Mouse (Mus musculus) kidney, embryonic 16.5 days (tissue): ENCODE data around the gene Iqck. TPM values are rescaled to one million over a fixed set of nuclear protein-coding genes. Genes with fewer than 3 reads are reported as not detected.

Experiments used
- ATAC-seq: fragments of 200-750 bp; cut with Nextera tagmentation; 2 replicates; pipeline ENCODE4 v1.8.0; 2017; ENCODE audit warnings: moderate TSS enrichment; ENCODE audit not compliant: low FRiP score, low TSS enrichment
- H3K27ac ChIP-seq: fragments of 300-500 bp; sonication (generic); 2 replicates; pipeline ENCODE4 v1.5.1; 2014; ENCODE audit warnings: low read length
- H3K27me3 ChIP-seq: fragments of 300-500 bp; sonication (generic); 2 replicates; pipeline ENCODE4 v1.6.1; 2014; ENCODE audit warnings: low read length, control low read depth, mixed read lengths; ENCODE audit not compliant: insufficient read depth
- H3K36me3 ChIP-seq: fragments of 300-500 bp; sonication (generic); 2 replicates; pipeline ENCODE4 v1.6.1; 2014; ENCODE audit warnings: low read length, control low read depth, mixed read lengths; ENCODE audit not compliant: insufficient read depth
- H3K4me1 ChIP-seq: fragments of 300-500 bp; sonication (generic); 2 replicates; pipeline ENCODE4 v1.6.1; 2014; ENCODE audit warnings: low read length, control low read depth, mixed read lengths; ENCODE audit not compliant: insufficient read depth
- H3K4me2 ChIP-seq: fragments of 300-500 bp; sonication (generic); replicated peaks from 2 replicates; pipeline ENCODE4 v1.6.1; 2014; ENCODE audit warnings: low read depth, low read length
- H3K4me3 ChIP-seq: fragments of 300-500 bp; sonication (generic); 2 replicates; pipeline ENCODE4 v1.5.1; 2014; ENCODE audit warnings: mild to moderate bottlenecking, low read length
- H3K9ac ChIP-seq: fragments of 300-500 bp; sonication (generic); replicated peaks from 2 replicates; pipeline ENCODE4 v1.6.1; 2014; ENCODE audit warnings: low read length
- H3K9me3 ChIP-seq: fragments of 300-500 bp; sonication (generic); 2 replicates; pipeline ENCODE4 v1.6.1; 2016; ENCODE audit warnings: low read length, control low read depth
- WGBS: fragments of 180-500 bp; shearing (Covaris S2); extraction: QIAGEN DNeasy Blood & Tissue Kit; methylation state at CpG from one replicate; pipeline ENCODE4 v1.1.7; 2014; 5-methylcytosine and 5-hydroxymethylcytosine counted together
- polyA plus RNA-seq: library from polyadenylated mRNA; unstranded; fragments of >200 nt; fragmentation: Nextera tagmentation; extraction: Ambion mirVana; gene quantifications from 2 replicates; pipeline ENCODE4 v1.2.1, GENCODE M21; 2015

The Iqck gene
- polyA plus RNA-seq, 1 experiment from 2014 or later, result 3.1 TPM

DNA sequence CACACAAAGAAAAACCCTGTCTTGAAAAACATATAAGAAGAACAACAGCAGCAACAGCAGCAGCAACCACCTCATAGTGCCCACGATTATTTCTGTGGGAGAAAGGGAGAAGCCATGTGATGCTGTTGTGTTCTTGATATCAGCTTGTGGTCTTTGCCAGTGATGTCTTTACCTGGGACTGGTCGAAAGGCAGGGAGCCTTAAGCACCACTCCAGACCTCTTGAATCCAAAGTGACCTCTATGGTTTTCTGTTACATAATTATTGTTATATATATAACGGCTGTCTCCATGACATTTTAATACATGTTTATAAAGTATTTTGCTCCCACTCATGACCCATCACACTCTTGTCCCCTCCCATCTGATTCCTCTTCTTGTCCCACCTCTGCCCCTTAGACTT lies 70.0 kb downstream of the Iqck start:
- Histone ChIP-seq H3K4me2 (no peak overlapping the region), H3K4me3 (no peak overlapping the region), H3K27me3 (no peaks in the 10 kb centered on the region), H3K9me3 (no peaks in the 10 kb centered on the region), H3K36me3 (no peaks in the 10 kb centered on the region), H3K27ac (no peak overlapping the region), H3K9ac (no peak overlapping the region), H3K4me1 (no peaks in the 10 kb centered on the region; the same call in 1 of the 2 replicates)
- ATAC-seq, result no peak
- 76% methylated on average over 3 of the region's 3 CpGs for WGBS

- WGBS, result 88% methylated on average over 6 of the region's 6 CpGs
- H3K4me1 ChIP-seq, result no peaks in the 10 kb centered on the region; the same call in 1 of the 2 replicates
- H3K9me3 ChIP-seq, result no peaks in the 10 kb centered on the region
- H3K36me3 ChIP-seq, result no peaks in the 10 kb centered on the region
- no peaks in the 10 kb centered on the region for H3K27me3 ChIP-seq
- H3K27ac ChIP-seq, result no peak overlapping the region
- no peak for ATAC-seq
- H3K4me3 ChIP-seq, result no peak overlapping the region
- H3K4me2 ChIP-seq, result no peak overlapping the region
- no peak overlapping the region for H3K9ac ChIP-seq
Observed at GRCm38 (mm10) chr7:118926516-118927260, 71.1 kb downstream of the Iqck start.

GRCm38 (mm10) chr7:118927279-118927678 lies 71.7 kb downstream of the Iqck start:
- ATAC-seq, result no peak

GRCm38 (mm10) chr7:118928316-118928715 lies 72.8 kb downstream of the Iqck start:
- H3K36me3 ChIP-seq, result no peaks in the 10 kb centered on the region
- H3K4me1 ChIP-seq, result no peaks in the 10 kb centered on the region; the same call in 1 of the 2 replicates
- H3K27me3 ChIP-seq, result no peaks in the 10 kb centered on the region
- 91% methylated on average over 3 of the region's 3 CpGs for WGBS
- H3K9ac ChIP-seq, result no peak overlapping the region
- no peak overlapping the region for H3K4me3 ChIP-seq
- H3K9me3 ChIP-seq, result no peaks in the 10 kb centered on the region
- no peak for ATAC-seq
- H3K4me2 ChIP-seq, result no peak overlapping the region
- H3K27ac ChIP-seq, result no peak overlapping the region

More at GRCm38 (mm10) chr7:118927279-118927678, 71.7 kb downstream of the Iqck start:
- no peaks in the 10 kb centered on the region; the same call in 1 of the 2 replicates for H3K4me1 ChIP-seq
- 91% methylated on average over 2 of the region's 2 CpGs for WGBS
- H3K27me3 ChIP-seq, result no peaks in the 10 kb centered on the region
- H3K4me2 ChIP-seq, result no peak overlapping the region
- H3K27ac ChIP-seq, result no peak overlapping the region
- H3K4me3 ChIP-seq, result no peak overlapping the region
- no peaks in the 10 kb centered on the region for H3K36me3 ChIP-seq
- no peak overlapping the region for H3K9ac ChIP-seq
- H3K9me3 ChIP-seq, result no peaks in the 10 kb centered on the region

DNA sequence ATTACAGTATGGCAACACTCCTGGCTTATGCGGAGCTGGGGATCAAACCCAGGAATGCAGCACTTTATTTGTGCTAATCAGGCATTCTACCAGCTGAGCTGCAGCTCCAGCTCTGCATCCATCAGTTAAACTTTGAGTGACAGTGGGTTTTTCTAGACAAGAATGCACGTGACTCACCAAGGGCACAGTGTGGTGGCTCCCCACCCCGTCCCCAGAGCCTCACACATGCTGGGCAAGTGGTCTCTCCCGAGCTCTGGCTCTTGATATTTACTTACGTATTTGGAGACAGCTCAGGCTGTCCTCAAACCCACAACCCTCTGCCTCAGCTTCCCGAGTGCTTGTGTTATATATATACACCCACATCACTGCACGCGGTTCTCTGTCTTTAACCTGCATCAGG lies 73.4 kb downstream of the Iqck start:
- Histone ChIP-seq H3K9ac (no peak overlapping the region), H3K9me3 (no peaks in the 10 kb centered on the region), H3K4me1 (no peaks in the 10 kb centered on the region; the same call in 1 of the 2 replicates), H3K27me3 (no peaks in the 10 kb centered on the region), H3K27ac (no peak overlapping the region), H3K36me3 (no peaks in the 10 kb centered on the region), H3K4me3 (no peak overlapping the region), H3K4me2 (no peak overlapping the region)
- ATAC-seq, result no peak
- 78% methylated on average over 8 of the region's 8 CpGs for WGBS

GRCm38 (mm10) chr7:118929601-118930311 lies 74.2 kb downstream of the Iqck start:
- ATAC-seq, result peak; percentile 70
- no peaks in the 10 kb centered on the region; the same call in 1 of the 2 replicates for H3K4me1 ChIP-seq
- no peaks in the 10 kb centered on the region for H3K27me3 ChIP-seq
- no peaks in the 10 kb centered on the region for H3K9me3 ChIP-seq
- no peak overlapping the region for H3K4me3 ChIP-seq
- peak overlapping the region; percentile 35; the same call in 1 of the 2 replicates for H3K27ac ChIP-seq
- 19% methylated on average over 13 of the region's 16 CpGs for WGBS
- H3K36me3 ChIP-seq, result no peaks in the 10 kb centered on the region
- H3K4me2 ChIP-seq, result peak overlapping the region; percentile 6; the same call in 1 of the 2 replicates
- no peak overlapping the region for H3K9ac ChIP-seq

DNA sequence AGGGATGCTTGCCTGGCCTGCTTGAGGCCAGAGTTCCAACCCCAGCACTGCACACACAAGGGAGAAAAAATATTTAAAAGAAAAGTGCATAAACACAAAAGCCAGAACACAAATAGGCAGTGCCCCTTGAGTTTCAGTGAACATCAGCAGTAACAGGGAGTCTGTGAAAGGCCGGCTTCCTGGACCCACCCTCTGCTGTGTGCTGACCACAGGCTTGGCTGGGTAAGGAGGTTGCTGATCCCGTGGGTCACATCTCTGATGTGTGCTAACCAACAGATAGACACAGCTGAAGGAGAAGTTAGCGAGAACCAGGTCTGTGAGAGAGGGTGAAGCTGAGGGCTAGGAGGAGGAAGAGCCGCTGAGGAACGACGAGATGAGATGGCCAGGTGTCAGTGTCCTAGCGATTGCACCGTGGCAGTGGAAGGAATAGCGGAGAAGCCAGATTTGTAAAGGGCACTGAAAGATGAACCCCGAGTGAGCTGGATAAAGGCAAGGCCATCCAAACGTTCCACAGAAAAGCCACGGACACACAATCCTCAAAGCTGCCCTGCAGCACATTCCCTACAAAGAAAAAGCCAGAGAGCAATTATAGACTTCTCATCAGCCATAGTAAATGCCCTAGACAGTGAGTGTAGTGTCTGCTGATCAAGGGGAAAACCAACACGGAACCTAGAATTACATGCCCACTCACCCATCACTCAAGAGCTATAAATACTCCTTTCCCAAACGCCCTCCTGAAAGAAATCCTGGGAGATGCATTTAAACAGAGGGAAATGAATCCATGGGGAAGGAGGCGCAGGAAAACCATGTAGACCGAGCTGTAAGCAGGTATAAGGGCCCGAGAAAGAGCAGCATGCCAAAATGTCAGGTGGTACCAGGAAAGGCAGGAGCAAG lies 76.2 kb downstream of the Iqck start:
- no peaks in the 10 kb centered on the region for H3K9me3 ChIP-seq
- no peak overlapping the region for H3K27ac ChIP-seq
- H3K9ac ChIP-seq, result no peak overlapping the region
- no peak overlapping the region for H3K4me2 ChIP-seq
- H3K36me3 ChIP-seq, result no peaks in the 10 kb centered on the region
- ATAC-seq, result no peak
- H3K4me1 ChIP-seq, result no peaks in the 10 kb centered on the region; the same call in 1 of the 2 replicates
- no peak overlapping the region for H3K4me3 ChIP-seq
- WGBS, result 62% methylated on average over 17 of the region's 17 CpGs
- H3K27me3 ChIP-seq, result no peaks in the 10 kb centered on the region

GRCm38 (mm10) chr7:118935306-118935705 lies 79.8 kb downstream of the Iqck start:
- ATAC-seq, result no peak
- WGBS, result 63% methylated on average over 2 of the region's 2 CpGs

GRCm38 (mm10) chr7:118936844-118937243 lies 81.3 kb downstream of the Iqck start:
- no peak overlapping the region for H3K9ac ChIP-seq
- no peaks in the 10 kb centered on the region for H3K36me3 ChIP-seq
- ATAC-seq, result no peak
- 49% methylated on average over 4 of the region's 4 CpGs for WGBS
- H3K27me3 ChIP-seq, result no peaks in the 10 kb centered on the region
- H3K9me3 ChIP-seq, result no peaks in the 10 kb centered on the region
- H3K4me2 ChIP-seq, result no peak overlapping the region
- no peak overlapping the region for H3K27ac ChIP-seq
- no peak overlapping the region for H3K4me3 ChIP-seq
- H3K4me1 ChIP-seq, result no peaks in the 10 kb centered on the region

More at GRCm38 (mm10) chr7:118935306-118935705, 79.8 kb downstream of the Iqck start:
- Histone ChIP-seq H3K4me3 (no peak overlapping the region), H3K36me3 (no peaks in the 10 kb centered on the region), H3K9ac (no peak overlapping the region), H3K4me1 (no peaks in the 10 kb centered on the region), H3K27me3 (no peaks in the 10 kb centered on the region), H3K4me2 (no peak overlapping the region), H3K27ac (no peak overlapping the region), H3K9me3 (no peaks in the 10 kb centered on the region)
